Mouse (Mus musculus) C2C12 (cell line): Measurements from ENCODE around the gene Fbxl17.

ENCODE experiments used
- CEBPB ChIP-seq: IDR thresholded peaks from one replicate; pipeline ENCODE4 v1.6.1; 2011; ENCODE audit warnings: low read depth, mild to moderate bottlenecking, control low read depth, moderate library complexity
- CTCF ChIP-seq: IDR thresholded peaks from one replicate; pipeline ENCODE4 v1.5.1; 2011; ENCODE audit not compliant: control insufficient read depth, insufficient read depth, insufficient read length
- FOSL1 ChIP-seq: IDR thresholded peaks from one replicate; pipeline ENCODE4 v1.8.0; 2011; ENCODE audit warnings: mild to moderate bottlenecking, low read length; ENCODE audit not compliant: poor library complexity, insufficient read depth, severe bottlenecking
- MAX ChIP-seq: IDR thresholded peaks from one replicate; pipeline ENCODE4 v1.6.1; 2011; ENCODE audit warnings: mild to moderate bottlenecking, control low read depth
- MYOG ChIP-seq: IDR thresholded peaks from one replicate; pipeline ENCODE4 v1.6.1; 2011; ENCODE audit not compliant: control insufficient read depth, insufficient read length; ENCODE audit errors: extremely low read depth
- USF1 ChIP-seq: IDR thresholded peaks from one replicate; pipeline ENCODE4 v1.6.1; 2011; ENCODE audit warnings: low read depth, mild to moderate bottlenecking, control low read depth, moderate library complexity

DNA sequence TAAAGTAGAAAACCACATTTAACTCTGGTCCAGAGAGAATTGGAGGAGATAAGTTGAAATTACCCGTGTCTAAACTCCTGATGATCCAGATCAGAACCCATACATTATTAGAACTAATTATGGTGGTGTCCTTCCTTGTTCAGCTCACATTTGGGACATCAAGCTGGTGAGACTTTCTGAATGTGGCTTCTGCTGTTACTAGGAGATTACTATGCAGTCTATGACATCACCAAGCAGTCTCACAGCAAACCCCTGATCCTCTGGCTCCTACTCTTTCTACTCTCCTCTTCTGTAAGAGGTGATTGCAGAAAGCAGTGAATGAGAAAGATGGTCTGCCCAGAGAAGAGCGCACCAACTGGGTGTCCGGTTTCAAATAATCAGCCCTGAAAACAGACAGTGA is 187.0 kb downstream of the Fbxl17 start:
- TF ChIP-seq MYOG = no peak
- TF ChIP-seq CTCF = no peak
- no peak for TF ChIP-seq MAX
- TF ChIP-seq CEBPB = no peak
- no peak for TF ChIP-seq USF1
- no peak for TF ChIP-seq FOSL1
